Mouse (Mus musculus) intestine, postnatal 0 days (tissue): Measurements from ENCODE around the gene Plcg2. TPM values are rescaled to one million over a fixed set of nuclear protein-coding genes. Genes with fewer than 3 reads are reported as not detected.

Experiments used
- ATAC-seq: fragments of 200-750 bp; cut with Nextera tagmentation; 2 replicates; pipeline ENCODE4 v1.8.0; 2017; ENCODE audit warnings: mild to moderate bottlenecking, moderate TSS enrichment, moderate library complexity
- H3K27ac ChIP-seq: fragments of 300-500 bp; sonication (generic); 2 replicates; pipeline ENCODE4 v1.5.1; 2014; ENCODE audit warnings: mild to moderate bottlenecking, low read depth, low read length, moderate library complexity
- H3K27me3 ChIP-seq: fragments of 300-500 bp; sonication (generic); replicated peaks from 2 replicates; pipeline ENCODE4 v1.6.1; 2014; ENCODE audit warnings: low read length, mixed read lengths; ENCODE audit not compliant: control insufficient read depth, insufficient read depth
- H3K36me3 ChIP-seq: fragments of 300-500 bp; sonication (generic); 2 replicates; pipeline ENCODE4 v1.6.1; 2014; ENCODE audit warnings: mild to moderate bottlenecking, moderate library complexity; ENCODE audit not compliant: control insufficient read depth, insufficient read depth
- H3K4me1 ChIP-seq: fragments of 300-500 bp; sonication (generic); replicated peaks from 2 replicates; pipeline ENCODE4 v1.6.1; 2014; ENCODE audit warnings: antibody characterized with exemption, low read length, mixed read lengths; ENCODE audit not compliant: control insufficient read depth, insufficient read depth
- H3K4me2 ChIP-seq: fragments of 300-500 bp; sonication (generic); replicated peaks from 2 replicates; pipeline ENCODE4 v1.6.1; 2014; ENCODE audit warnings: low read depth, mild to moderate bottlenecking, moderate library complexity
- H3K4me3 ChIP-seq: fragments of 300-500 bp; sonication (generic); 2 replicates; pipeline ENCODE4 v1.5.1; 2014; ENCODE audit warnings: low read depth, low read length
- H3K9ac ChIP-seq: fragments of 300-500 bp; sonication (generic); 2 replicates; pipeline ENCODE4 v1.6.1; 2014; ENCODE audit warnings: mild to moderate bottlenecking, low read depth, low read length
- H3K9me3 ChIP-seq: fragments of 300-500 bp; sonication (generic); 2 replicates; pipeline ENCODE4 v1.6.1; 2016; ENCODE audit warnings: mixed run types; ENCODE audit not compliant: control insufficient read depth
- CTCF ChIP-seq: sonication (generic); IDR thresholded peaks from 2 replicates; pipeline ENCODE4 v1.5.1; 2016; ENCODE audit warnings: low read depth, mild to moderate bottlenecking, control low read depth, antibody characterized with exemption, moderate library complexity
- WGBS: fragments of 180-500 bp; shearing (Covaris S2); extraction: QIAGEN DNeasy Blood & Tissue Kit; methylation state at CpG from one replicate; pipeline ENCODE4 v1.1.7; 2014; 5-methylcytosine and 5-hydroxymethylcytosine counted together
- polyA plus RNA-seq: library from polyadenylated mRNA; unstranded; fragments of >200 nt; fragmentation: Nextera tagmentation; extraction: Ambion mirVana; gene quantifications from 2 replicates; pipeline ENCODE4 v1.2.1, GENCODE M21; 2015

Gene Plcg2
- polyA plus RNA-seq, 1 experiment from 2014 or later = 1.5 TPM

DNA sequence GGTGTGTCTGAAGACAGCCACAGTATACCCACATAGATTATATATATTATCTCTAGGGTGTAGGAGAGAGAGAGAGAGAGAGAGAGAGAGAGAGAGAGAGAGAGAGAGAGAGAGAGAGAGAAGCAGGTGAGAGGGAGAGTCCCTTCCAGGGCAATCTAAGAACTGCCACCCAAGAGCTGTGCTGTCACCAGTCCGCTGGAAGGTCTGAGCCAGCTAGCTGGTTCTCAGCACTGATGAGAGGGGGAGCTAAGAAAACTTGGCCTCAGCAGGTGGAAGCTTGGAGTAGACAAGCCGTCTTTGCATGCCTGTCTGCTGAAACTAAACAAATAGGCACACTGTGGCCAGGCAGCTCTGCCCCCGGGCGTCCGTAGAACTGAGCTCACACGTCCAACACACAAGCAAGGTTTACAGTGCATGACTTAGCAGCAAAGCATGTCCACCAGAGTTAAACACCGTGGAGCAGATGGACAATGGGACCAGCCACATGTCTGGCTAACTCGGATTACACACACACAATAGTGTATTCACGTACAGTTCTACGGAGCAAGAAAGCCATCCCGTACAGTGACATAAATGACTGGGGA is 35.3 kb upstream of the Plcg2 start:
- ATAC-seq = no peak

DNA sequence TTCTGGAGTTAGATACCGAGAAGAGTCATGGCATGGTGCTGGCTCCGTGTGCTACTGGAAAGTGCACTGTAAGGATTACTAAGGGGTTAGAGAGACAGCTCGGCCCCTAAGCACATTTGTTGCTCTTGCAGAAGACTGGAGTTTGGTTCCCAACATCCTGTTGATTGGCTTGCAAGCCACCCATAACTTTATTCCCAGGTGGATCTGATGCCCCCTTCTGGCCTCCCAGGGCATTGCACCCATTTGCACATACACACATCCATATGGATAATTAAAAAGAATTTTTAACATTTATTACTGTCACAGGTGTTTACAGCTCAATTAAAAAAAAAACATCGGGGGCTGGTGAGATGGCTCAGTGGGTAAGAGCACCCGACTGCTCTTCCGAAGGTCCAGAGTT is 33.6 kb upstream of the Plcg2 start:
- H3K9ac ChIP-seq = no peak overlapping the region
- TF ChIP-seq CTCF = peak; percentile 62
- no peak for ATAC-seq
- no peaks in the 10 kb centered on the region for H3K27me3 ChIP-seq
- H3K9me3 ChIP-seq = no peaks in the 10 kb centered on the region
- H3K27ac ChIP-seq = no peak overlapping the region
- 95% methylated on average over 6 of the region's 6 CpGs for WGBS
- H3K4me2 ChIP-seq = no peak overlapping the region
- no peak overlapping the region for H3K4me3 ChIP-seq
- no peaks in the 10 kb centered on the region for H3K4me1 ChIP-seq
- peaks cover 10% of the 10 kb centered on the region; the same call in 1 of the 2 replicates for H3K36me3 ChIP-seq

More for the DNA sequence above, 35.3 kb upstream of the Plcg2 start:
- peaks cover 21% of the 10 kb centered on the region for H3K36me3 ChIP-seq
- no peaks in the 10 kb centered on the region for H3K9me3 ChIP-seq
- H3K9ac ChIP-seq = no peak overlapping the region
- no peak overlapping the region; the same call in 1 of the 2 replicates for H3K27ac ChIP-seq
- no peak overlapping the region for H3K4me3 ChIP-seq
- no peak overlapping the region for H3K4me2 ChIP-seq
- H3K27me3 ChIP-seq = no peaks in the 10 kb centered on the region
- TF ChIP-seq CTCF = no peak
- no peaks in the 10 kb centered on the region for H3K4me1 ChIP-seq
- WGBS = 69% methylated on average over 11 of the region's 11 CpGs

DNA sequence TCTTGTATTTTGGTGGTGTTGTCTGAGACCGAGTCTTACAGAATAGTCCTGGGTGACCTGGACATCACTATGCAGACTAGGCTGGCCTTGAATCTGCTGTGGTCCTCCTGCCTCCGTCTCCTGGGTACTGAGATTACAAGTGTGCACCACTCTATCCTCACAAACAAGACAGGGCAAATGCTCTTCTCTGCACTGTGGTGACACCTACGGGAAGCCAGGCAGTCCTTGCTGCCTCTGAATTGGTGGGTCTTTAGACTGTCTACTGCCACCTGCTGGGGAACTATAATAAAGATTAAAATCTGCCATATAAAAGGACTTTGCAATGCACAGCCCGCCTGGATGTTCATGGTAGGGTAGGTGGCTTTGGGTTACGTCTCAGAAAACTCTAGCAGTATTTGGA is 32.8 kb upstream of the Plcg2 start:
- no peaks in the 10 kb centered on the region for H3K9me3 ChIP-seq
- H3K36me3 ChIP-seq = peaks cover 4% of the 10 kb centered on the region; the same call in 1 of the 2 replicates
- peak; percentile 48 for ATAC-seq
- H3K4me1 ChIP-seq = no peaks in the 10 kb centered on the region
- peak; percentile 92 for TF ChIP-seq CTCF
- no peaks in the 10 kb centered on the region for H3K27me3 ChIP-seq
- 32% methylated on average over 5 of the region's 5 CpGs for WGBS
- no peak overlapping the region for H3K9ac ChIP-seq
- H3K4me2 ChIP-seq = no peak overlapping the region
- H3K27ac ChIP-seq = no peak overlapping the region
- no peak overlapping the region for H3K4me3 ChIP-seq

DNA sequence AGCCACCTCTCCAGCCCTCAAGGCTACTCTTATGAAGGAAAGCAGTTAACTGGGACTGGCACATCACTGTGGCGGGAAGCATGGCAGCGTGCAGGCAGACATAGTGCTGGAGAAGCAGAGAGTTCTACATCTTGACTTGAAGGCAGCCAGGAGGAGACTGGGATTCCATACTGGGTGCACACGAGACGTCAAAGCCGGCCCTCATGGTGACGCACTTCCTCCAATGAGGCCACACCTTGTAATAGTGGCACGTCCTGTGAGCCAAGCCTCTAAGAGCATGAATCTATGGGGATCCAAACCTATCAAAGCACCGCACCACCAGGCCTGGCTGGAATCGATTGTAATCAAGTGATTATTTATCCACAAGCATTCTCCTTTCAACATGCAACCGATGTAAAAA is 30.6 kb upstream of the Plcg2 start:
- ATAC-seq = no peak
- Histone ChIP-seq H3K4me1 (no peaks in the 10 kb centered on the region), H3K4me3 (no peak overlapping the region), H3K36me3 (no peaks in the 10 kb centered on the region), H3K27me3 (0 out of 2 replicates have a peak, but pooled peaks cover 4% of the 10 kb centered on the region), H3K27ac (no peak overlapping the region), H3K4me2 (no peak overlapping the region), H3K9ac (no peak overlapping the region), H3K9me3 (no peaks in the 10 kb centered on the region)
- no peak for TF ChIP-seq CTCF
- WGBS = 79% methylated on average over 10 of the region's 10 CpGs

DNA sequence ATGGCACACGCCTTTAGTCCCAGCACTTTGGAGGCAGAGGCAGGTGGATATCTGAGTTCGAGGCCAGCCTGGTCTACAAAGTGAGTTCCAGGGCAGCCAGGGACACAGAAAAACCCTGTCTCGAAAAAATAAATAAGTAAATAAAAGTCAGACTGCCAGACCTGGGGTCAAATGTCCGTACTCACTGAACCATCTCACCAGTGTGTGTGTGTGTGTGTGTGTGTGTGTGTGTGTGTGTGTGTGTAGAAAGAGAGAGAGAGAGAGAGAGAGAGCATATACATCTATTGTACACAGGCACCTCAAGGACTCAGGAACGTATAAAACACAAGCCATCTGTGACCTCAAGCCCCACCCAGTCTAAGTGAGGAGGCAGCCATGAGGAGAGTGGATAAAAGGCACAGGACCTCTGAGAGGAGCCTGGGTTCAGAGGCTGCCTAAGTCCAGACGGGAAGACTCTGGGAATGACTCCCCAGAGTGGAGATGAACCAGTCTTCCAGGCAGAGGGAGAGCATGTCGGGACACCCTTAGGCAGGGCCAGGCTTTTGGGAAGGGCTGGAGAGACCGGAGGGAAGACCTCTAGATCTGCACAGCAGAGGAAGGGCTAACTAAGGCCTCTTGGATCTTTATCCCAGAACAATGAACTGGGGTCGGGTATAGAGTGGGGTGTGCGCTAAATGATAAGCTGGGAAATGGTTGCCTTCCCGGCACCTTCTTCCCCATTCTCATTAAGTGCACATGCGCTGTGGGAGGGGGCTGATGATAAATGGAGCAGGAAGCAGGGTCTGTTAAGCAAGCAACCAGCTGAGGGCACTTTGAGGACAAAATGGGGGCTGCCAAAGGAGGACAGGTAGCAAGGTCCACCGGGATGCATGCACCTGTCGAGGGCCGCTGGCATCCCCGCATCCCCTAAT is 28.4 kb upstream of the Plcg2 start:
- peak overlapping the region; percentile 46 for H3K4me2 ChIP-seq
- 33% methylated on average over 16 of the region's 16 CpGs for WGBS
- no peak overlapping the region for H3K27ac ChIP-seq
- H3K4me1 ChIP-seq = no peaks in the 10 kb centered on the region
- no peak overlapping the region for H3K4me3 ChIP-seq
- no peak for ATAC-seq
- no peak overlapping the region for H3K9ac ChIP-seq
- H3K36me3 ChIP-seq = no peaks in the 10 kb centered on the region
- no peak for TF ChIP-seq CTCF
- no peaks in the 10 kb centered on the region for H3K9me3 ChIP-seq
- 0 out of 2 replicates have a peak, but pooled peaks cover 4% of the 10 kb centered on the region for H3K27me3 ChIP-seq

DNA sequence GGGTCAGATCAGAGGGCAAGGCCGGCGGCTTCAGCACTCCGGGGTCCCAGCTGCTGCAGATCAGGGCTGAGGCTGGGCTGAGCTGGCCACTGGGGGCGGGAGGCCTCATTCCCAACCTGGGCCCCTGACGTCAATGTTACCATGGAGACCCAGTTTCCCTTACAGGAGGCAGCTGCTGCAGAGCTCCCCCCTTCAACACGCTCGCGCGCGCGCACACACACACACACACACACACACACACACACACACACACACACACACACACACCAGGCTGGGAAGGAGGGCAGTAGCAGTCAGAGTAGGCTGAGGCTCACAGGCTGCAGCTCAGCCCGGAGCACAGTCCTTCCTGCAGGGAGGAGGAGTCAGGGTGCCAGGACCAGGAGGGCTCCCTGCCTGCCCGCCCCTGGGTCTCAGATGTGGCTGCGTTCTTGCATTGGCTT is 27.7 kb upstream of the Plcg2 start:
- Histone ChIP-seq H3K27ac (no peak overlapping the region), H3K4me2 (peak overlapping the region; percentile 46), H3K4me1 (no peaks in the 10 kb centered on the region), H3K9me3 (no peaks in the 10 kb centered on the region), H3K36me3 (no peaks in the 10 kb centered on the region), H3K4me3 (no peak overlapping the region), H3K9ac (no peak overlapping the region), H3K27me3 (0 out of 2 replicates have a peak, but pooled peaks cover 4% of the 10 kb centered on the region)
- peak; percentile 29; the same call in 1 of the 2 replicates for ATAC-seq
- TF ChIP-seq CTCF = peak; percentile 43
- 2% methylated on average over 14 of the region's 14 CpGs for WGBS
